Mouse (Mus musculus) heart, postnatal 0 days (tissue): ENCODE measurements around the gene Gipc2.

Source experiments
- CTCF ChIP-seq: IDR thresholded peaks from 2 replicates; pipeline ENCODE4 v1.5.1; 2016; ENCODE audit warnings: antibody characterized with exemption, control low read depth, low read depth
- EP300 ChIP-seq: IDR thresholded peaks from 2 replicates; pipeline ENCODE4 v1.6.1; 2016; ENCODE audit warnings: antibody characterized with exemption, low read depth

GRCm38 (mm10) chr3:152092385-152093057 lies 73.5 kb downstream of the Gipc2 start:
- TF ChIP-seq CTCF (no peak), EP300 (no peak)
